Mouse (Mus musculus): ENCODE data around the gene Rpl3. TPM values are rescaled to one million over a fixed set of nuclear protein-coding genes. Genes with fewer than 3 reads are reported as not detected.

Rpl3 gene
- total RNA-seq, 2 experiments from 2014 or later: 1,027 to 1,498 TPM

DNA sequence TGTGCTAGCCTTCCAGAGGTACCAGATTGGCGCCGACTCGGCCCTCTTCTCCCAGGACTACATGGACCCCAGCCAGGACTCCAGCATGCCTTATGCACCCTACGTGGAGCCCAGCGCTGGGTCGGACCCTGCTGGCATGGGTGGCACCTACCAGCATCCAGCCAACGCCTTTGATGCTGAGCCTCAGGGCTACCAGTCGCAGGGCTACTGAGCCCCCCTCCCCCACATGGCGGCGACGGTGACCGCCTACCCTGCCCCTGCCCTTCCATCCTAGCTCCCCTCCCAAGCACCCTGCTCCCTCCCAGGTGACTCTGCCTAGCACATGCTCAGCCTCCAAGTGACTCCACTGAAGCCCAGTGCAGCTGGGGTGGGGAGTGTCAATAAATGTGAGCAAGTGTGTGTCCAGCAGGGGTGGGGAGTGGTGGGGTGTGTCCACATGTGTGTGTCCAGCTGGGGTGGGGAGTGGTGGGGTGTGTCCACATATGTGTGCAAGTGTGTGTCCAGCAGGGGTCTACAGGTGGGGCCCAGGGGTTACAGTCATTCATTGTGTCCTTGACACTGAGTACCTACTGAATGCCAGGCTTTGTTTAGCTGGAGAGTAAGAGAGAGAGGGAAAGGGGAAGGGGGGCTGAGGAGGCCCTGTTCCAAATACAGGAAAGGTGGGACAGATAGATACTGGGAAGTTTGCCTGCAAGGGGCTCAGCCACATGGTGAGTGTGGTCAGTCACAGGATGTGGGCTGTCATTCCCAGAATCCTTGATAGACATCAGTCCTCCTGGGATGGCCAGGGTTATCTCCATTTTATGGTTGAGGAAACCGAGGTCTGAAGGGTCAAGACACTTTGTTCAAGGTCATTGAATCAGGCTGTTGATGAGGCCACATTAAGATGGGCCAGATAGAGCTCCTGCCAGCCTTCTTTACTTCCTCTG is 24.5 kb upstream of the Rpl3 start:
- no peak for ATAC-seq (ENCODE audit: poor library complexity, severe bottlenecking)

DNA sequence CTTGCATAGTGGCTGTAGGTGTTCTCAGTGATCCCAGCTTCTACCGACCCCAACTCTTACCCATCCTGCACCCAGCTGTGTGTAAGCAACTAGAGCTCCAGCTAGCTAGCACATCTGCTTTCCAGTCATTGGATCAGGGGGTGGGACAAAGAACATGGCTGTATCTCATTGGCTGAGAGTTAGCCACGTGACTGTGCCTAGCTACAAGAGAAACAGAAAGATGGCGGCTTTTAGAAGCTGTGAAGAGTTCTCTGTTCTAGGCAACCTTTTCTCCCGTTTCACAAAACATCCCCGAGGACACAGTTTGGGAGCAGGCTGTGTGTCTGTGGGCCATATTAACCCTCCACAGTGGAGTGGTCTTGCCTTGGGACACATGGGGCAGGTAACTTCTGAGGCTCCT is 23.6 kb upstream of the Rpl3 start:
- no peak for ATAC-seq (ENCODE audit: poor library complexity, severe bottlenecking)

DNA sequence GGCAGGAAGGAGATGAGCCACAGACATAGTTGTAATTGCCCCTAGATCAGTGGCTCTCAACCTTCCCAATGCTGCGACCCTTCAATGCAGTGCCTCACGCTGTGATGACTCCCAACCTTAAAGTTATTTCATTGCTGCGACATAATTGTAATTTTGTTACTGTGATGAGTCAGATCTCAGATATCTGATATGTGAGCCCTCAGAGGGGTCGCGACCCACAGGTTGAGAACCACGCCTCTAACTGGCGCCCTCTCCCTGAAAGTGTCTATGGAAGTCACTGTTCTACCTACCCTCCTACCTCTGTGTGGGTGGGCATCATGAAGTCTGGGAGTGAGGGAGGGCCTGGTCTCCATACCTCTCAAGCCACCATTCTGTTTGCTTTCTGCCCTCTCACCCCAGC is 22.7 kb upstream of the Rpl3 start:
- ATAC-seq (ENCODE audit: poor library complexity, severe bottlenecking): no peak

DNA sequence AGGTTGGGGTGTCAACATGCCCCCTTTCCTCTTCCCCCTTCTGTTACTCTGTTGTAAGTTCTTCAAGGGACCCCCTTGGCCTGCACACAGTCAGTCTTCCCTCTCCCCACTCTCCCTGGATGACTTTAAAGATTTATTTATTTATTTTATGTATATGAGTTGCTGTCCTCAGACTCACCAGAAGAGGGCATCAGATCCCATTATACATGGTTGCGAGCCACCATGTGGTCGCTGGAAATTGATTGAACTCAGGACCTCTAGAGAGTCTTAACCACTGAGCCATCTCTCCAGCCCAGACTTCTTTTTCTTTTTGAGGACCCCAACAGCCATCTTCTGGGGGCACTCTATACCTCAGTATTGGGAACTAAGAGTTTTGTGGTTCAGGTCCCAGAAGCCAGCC is 20.8 kb upstream of the Rpl3 start:
- ATAC-seq (ENCODE audit: poor library complexity, severe bottlenecking): no peak

DNA sequence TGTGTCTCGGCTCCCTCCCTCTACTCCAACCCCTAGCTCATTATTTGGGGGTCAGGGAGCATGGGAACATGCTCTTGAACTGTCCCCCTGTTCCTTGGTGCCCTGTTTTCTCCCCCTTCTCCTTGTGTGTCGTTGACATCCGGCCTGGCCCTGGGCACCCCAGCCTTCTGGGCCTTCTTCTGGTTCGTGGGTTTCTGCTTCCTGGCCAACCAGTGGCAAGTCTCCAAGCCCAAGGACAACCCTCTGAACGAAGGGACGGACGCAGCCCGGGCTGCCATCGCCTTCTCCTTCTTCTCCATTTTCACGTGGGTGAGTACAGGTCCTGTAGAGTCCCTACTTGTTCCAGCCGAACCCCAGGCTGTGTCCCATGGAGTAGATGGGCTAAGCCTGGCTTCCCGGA is 19.8 kb upstream of the Rpl3 start:
- ATAC-seq (ENCODE audit: poor library complexity, severe bottlenecking): no peak

DNA sequence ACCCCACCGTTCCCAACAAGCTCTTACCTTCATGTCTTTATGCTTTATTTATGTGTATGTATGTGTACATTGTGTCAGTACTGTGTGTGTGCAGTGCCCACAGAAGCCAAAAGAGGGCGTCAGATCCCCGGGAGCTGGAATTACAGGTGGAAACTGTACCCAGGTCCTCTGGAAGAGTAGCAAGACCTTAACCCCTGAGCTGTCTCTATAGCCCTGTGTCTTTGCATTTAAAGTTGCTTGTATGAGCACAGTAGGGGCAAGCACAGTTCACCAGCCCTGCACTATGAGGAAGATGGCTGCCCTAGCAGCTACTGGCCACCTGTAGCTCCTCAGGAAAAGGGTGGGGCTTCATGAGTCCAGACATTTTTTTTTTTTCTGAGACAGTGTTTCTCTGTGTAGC is 15.9 kb upstream of the Rpl3 start:
- no peak for ATAC-seq (ENCODE audit: poor library complexity, severe bottlenecking)

DNA sequence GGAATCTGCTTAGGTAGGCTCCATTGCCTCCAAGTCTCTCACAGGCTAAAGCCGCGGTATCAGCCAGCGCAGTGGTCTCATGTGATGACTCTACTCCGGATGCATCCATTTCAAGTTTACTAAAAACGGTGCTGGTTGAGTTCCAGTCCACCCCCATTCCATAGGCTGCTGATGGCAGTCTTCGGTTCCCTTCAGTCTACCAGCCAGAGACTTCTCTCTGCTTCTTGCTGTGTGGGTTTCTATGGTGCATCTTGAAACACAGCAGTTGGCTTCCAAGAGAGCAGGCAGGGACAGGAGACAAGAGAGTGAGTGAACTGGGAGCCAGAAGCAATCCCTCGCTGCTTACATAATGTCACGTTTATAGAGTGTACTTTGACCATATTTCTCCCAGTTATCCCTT is 15.5 kb upstream of the Rpl3 start:
- ATAC-seq (ENCODE audit: poor library complexity, severe bottlenecking): no peak

DNA sequence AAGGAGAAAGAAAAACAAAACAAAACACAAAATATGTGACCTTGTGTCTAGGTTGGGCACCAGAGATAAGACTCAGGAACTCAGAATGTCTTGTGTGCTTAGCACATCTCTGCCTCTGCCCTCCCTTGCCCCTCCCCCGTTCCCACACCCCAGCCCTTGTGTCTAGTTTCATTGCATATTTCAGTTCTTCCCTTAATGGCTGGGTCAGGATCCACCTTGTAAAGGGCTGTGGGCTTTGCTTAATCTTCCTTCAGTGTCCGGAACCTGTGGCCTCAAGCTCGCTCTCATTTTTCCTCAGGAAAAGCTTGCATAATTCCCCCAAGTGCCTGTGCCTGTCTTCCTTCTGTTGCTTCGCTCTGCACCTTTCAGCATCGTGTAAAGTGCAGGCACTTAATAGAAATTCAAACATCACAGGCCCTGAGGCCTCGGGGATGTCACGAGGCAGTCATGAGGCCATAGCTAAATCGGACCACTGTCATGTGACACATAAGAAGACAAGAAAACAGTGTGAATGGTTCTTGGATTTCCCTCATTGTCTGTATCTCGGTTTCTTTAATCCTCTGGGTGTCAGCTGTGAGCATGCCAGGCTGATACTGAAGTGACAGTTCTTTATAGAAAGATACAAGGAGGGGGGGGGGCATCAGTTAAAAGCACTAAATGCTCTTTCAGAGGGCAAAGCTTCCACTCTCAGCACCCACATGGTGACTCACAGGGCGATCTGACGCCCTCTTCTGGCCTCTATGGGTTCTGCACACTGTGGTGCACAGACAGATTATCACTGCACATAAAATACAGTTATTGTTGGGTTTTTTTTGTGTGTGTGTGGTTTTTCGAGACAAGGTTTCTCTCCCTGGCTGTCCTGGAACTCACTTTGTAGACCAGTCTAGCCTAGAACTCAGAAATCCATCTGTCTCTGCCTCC is 14.1 kb upstream of the Rpl3 start:
- peak; percentile 27; the same call in 1 of the 2 replicates for ATAC-seq (ENCODE audit: poor library complexity, severe bottlenecking)

DNA sequence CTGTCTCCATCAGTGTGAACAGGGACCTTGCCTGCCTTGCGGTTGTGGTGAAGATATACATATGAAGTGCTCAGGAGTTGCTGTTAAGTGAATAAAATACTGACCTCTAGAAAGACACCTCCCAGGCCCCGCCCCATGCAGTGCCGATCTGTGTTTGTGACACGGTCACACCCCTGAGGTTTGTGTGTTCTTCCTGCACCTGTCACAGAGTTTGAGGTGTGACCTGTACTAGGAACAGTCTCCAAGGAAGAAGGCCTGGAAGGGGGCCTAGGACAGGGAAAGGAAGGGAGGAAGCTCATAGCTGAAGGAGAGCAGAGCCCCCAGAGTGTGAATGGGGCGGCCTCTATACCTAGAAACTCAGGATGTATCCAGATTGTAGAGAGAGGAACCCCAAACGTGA is 10.8 kb upstream of the Rpl3 start:
- no peak for ATAC-seq (ENCODE audit: poor library complexity, severe bottlenecking)

DNA sequence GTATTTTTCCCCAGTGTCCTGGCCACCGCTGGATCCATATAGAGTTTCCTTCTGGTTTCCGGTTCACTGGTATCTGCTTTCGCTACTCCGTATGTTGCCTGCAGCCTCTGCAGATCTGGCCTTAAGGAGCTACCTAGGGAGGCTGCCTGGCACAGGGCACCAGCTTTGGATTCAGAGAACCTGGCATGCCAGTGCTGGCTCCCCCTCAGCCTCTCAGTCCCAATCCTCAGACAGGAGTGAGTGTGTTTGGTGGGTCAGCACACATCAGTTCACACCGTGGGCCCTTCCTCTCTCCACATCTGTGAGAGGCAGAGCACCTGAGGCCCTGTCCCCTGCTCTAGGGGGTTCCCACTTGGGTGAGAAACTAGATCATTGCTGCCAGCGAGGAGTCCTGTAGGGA is 9.8 kb upstream of the Rpl3 start:
- ATAC-seq (ENCODE audit: poor library complexity, severe bottlenecking): no peak

DNA sequence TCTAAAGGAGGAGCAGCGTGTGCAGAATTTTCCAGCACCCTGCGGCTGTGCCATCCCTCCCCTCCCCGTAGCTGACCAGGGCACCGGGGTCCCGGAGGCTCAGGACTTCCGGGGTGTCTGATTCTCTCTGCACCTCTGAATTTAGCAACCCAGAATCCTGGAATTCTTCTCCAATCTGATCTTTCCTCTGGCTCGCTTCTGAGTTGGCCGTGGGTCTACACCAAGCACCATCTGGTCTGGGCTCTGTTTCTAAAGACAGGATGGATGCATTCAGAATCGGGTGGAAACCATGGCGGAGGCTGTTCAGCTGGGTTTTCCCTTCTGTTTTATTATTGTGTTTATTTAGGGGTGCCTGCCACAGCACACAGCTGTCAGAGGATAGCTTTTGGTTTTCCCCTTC is 9.2 kb upstream of the Rpl3 start:
- no peak for ATAC-seq (ENCODE audit: poor library complexity, severe bottlenecking)

DNA sequence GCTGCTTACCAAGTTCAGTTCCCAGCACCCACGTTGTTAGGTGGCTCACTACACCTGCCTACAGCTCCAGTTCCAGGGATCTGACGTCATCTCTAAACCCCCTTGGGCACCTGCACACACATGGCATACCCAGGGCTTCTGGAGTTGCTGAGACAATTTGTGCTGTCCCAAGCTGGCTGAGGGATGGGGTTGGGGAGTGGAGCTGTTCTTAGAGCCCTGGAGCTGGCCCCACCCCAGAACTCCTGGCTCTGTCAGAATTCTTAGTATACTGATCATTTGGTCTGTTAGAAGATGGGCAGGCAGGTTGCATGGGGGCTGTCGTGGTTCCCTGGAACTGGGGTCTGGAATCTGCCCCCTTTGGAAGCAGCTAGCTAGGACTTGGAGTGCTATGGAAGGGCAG is 8.5 kb upstream of the Rpl3 start:
- ATAC-seq (ENCODE audit: poor library complexity, severe bottlenecking): no peak

DNA sequence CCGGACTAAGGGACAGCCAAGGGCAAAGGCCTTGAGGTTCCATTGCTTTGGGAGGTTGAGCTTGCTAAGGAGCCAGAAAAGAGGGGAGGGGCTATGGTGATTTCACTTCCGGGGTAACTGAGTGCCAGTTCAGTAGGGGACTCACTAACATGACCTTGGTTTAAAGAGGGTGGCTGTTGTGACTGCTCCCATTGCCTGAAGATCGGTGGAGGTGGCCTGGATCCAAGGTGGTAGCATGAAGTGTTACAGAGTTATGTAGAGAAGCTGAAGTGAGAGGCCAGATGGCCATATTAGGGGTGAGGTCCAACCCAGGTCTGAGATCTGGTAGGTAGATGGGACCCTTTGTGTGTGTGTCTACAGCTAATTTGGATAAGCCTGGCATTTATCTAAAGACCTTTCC is 7.8 kb upstream of the Rpl3 start:
- no peak for ATAC-seq (ENCODE audit: poor library complexity, severe bottlenecking)

DNA sequence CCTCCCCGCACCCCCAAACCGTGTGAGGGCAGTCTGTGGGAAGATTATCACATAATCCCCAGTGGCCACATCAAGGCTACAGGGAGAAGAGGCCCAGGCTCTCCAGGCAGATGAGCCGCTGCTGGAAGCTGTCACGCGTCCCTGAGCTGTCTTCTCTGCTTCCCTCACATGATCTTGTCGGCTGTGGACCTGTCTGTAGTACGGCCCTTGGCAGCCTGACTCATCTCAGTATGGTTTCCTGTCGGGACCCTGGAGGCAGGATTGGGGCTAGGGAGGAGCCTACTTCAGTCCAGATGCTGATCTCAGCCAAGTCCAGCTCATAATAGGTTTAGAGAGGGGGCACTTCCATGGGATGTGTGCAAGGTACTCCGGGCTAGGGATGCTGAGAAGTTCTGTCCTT is 7.1 kb upstream of the Rpl3 start:
- no peak for ATAC-seq (ENCODE audit: poor library complexity, severe bottlenecking)

DNA sequence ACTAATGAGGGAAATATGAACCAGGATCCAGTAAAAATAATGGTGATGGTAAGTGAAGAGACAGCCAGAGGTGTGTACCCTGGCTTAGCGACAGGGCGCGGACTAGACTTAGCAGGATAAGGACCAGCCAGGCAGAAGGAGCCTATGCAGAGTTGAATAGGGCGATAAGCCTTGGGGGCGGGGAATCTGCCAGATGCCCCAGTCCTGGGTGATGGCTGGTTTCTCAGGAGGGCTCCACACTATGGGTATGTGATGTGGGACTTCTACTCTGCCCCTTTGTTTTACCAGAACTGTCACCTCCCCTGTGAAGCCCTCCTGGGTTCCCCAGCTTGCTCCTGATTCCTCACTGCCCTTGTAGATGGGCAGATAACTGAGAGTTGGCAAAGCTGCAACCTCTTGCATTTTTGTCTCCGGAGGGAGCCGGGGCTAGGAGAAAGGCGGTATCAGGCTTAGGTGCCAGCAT is 6.4 kb upstream of the Rpl3 start:
- ATAC-seq (ENCODE audit: poor library complexity, severe bottlenecking): 0 out of 2 replicates have a peak, but pooled peaks have one; percentile 21

DNA sequence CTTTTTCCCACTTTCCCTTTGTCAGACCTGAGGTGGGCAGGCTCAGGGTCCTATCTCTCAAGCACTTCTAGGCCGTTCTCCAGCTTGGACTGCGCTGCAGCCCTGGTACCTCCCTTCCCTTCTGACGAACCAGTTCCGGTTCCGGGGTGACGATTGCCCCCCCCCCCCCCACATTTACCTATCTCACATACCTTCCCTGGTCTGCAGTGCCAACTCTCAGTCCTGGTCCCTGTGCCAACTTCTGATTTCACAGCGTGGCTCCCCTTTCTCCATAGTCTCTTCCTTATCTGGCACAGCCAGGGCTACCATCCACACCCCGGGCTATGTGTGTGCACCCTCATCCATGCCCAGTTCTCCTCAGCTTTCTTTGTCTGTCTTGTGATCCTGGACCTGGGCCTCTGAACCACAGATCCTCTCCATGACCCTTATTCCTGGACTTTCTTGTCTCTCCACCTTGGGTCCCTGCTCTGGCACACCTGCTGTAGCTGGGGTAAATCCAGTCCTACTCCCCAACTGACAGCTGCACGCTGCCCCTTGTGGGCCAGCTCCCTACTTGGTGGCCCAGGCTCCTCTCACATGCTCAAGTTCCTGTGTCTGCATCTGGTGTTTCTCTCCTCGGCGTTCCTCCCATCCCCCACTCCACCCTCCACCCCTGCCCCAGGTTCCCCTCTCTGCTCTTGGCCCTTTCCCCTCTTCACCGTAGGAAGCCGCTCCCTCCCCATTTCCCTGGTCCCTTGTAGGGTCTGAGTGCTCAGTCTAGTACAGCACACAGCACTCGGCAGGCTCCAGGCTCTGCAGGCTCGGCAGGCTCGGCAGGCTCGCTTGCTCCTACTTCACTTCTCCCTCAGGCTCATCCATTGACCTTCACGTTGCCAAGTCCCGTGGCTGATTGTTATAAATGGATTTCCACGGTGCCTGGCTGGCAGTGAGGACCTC is 5.5 kb upstream of the Rpl3 start:
- peak; percentile 60 for ATAC-seq (ENCODE audit: poor library complexity, severe bottlenecking)

DNA sequence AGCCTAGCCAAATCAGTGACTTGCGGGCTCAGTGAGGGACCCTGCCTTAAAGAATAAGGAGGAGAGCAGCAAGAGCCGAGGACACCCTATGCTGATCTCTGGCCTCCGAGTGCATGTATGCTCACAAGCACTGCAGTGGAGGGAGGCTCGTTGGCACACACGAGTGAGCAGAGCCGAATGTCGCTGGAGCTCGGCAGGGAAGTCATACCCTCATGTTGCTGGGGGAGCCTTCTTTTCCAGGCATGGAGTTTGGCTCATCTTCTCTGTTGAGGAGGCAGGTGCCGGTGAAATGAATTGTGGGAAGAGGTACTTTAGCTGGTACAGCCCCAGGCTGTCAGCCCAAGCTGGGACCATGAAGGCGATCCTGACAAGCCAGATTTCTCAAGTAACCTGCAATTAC is 4.7 kb upstream of the Rpl3 start:
- ATAC-seq (ENCODE audit: poor library complexity, severe bottlenecking): no peak

DNA sequence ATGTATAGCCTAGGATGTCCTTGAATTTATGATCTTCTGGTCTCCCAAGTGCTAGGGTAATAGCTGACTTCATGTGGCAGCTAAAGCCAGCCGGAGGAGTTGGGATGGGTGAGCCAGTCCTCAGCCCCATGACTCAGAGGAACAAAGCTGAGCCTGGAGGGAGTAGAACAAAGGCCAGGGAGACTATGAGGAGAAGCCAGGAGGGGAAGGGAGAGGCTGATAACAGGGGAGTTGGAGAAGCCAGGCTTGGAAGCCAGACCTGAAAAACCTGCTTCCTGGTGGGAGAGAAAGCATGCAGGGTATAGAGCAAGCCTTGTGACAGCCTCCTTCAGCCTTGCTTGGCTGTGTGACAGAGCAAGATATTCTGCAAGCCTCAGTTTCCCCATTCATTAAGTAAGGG is 3.9 kb upstream of the Rpl3 start:
- ATAC-seq (ENCODE audit: poor library complexity, severe bottlenecking): no peak

DNA sequence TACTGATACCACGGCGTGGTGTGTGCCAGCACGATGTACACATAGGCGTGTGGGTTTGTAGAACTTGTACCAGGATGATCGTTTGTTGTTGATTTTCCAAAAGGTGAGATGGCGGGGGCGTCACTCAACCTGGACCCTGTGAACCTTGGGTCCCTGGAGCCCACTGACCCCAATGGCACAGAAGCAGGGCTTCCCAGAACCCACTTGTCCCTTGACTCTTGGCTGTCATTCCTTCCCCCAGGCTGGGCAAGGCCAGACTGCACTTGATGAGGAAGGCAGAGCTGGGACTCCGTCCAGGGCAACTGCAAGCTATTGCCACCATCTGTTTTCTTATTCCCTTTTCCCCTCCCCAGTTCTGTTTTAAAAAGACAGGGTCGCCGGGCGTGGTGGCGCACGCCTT is 2.5 kb upstream of the Rpl3 start:
- ATAC-seq (ENCODE audit: poor library complexity, severe bottlenecking): no peak

DNA sequence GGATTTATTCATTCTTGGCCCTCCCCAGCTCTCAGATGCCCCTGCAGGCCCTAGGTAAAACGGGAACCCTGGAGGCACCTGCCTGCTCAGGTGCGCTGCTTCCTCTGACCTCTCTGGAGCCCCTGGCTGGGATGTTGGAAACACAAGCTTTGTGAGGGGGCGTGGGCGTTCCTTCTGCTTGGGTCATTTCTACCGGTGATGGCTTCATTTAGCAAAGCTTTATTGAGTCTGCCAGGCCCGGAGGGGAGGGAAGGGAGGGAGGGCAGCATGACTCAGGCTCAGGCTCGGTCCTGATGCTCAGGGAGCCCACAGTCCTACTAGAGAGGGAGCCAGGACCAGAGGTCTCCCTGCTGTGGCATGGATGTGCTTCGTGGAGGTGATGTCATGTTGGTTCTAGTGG is 931 bp upstream of the Rpl3 start:
- ATAC-seq (ENCODE audit: poor library complexity, severe bottlenecking): no peak

DNA sequence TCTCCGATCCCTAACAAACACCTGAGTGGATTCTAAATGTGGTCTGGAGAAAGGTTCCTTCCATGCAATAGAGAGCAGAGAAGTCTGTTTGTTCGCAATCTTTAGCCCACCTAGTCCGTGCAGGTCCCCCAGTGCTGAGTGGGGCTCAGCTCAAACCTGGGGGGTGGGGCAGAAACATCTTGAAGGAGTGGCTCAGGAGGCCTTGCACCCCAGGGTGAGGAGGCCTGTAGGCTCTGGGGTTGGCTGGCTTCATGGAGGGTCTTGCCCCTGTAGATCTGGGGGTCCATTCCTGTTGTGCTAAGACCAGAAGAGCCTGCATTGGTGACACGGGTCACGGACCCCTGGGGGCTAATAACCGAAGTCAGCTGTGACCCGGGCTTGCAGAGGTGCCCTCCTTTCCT is 373 bp upstream of the Rpl3 start:
- no peak for ATAC-seq (ENCODE audit: poor library complexity, severe bottlenecking)
